Mouse (Mus musculus): ENCODE data around the gene Phldb3. TPM values are rescaled to one million over a fixed set of nuclear protein-coding genes. Genes with fewer than 3 reads are reported as not detected.

Phldb3 gene
- total RNA-seq (2021) = 1 to 10 TPM; 5.4 to 5.8 TPM
- long read RNA-seq, experiment 1, partial matches to known transcripts = 0 of 2 reads
- long read RNA-seq, experiment 1, other reads (novel, unspliced or antisense) = 1 of 2 reads
- long read RNA-seq, experiment 2 = 0 reads

- peak in 1 of 2 experiments; percentile 41 for DNase-seq
Observed at GRCm38 (mm10) chr7:24610144-24610878, at the start of gene Phldb3. Gene Phldb3, plus strand, starts transcription at chr7:24610763.

GRCm38 (mm10) chr7:24561450-24561849 is 49.1 kb upstream of the Phldb3 start:
- DNase-seq = no peak

GRCm38 (mm10) chr7:24563191-24563836 is 47.2 kb upstream of the Phldb3 start:
- DNase-seq = no peak

- DNase-seq = no peak
Observed at GRCm38 (mm10) chr7:24563837-24564206, 46.7 kb upstream of the Phldb3 start.

- peak; percentile 75 to 79 for DNase-seq
Observed at GRCm38 (mm10) chr7:24564607-24565265, 45.8 kb upstream of the Phldb3 start.

- no peak for DNase-seq
Observed at GRCm38 (mm10) chr7:24565627-24566026, 44.9 kb upstream of the Phldb3 start.

GRCm38 (mm10) chr7:24566206-24566605 is 44.4 kb upstream of the Phldb3 start:
- no peak for DNase-seq

- DNase-seq = no peak
Observed at GRCm38 (mm10) chr7:24568512-24568911, 42.1 kb upstream of the Phldb3 start.

DNA sequence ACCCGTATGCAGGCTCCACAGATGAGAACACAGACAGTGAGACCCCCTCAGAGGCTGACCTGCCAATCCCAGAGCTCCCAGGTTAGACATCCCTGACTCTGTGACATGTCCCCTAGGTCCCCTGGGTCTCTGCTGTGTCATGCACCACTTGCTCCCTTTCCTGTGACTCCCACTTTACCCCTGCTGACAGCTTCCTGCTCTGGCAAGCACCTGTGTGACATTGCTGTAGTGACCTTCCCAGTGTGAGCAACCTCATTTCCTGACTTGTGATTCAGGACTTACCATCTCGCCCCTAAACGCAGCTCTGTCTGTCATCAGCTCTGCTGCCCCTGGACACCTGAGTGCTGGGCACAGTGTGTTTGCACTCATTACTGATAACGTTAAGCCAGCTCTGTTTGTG is 39.5 kb upstream of the Phldb3 start:
- DNase-seq = no peak

DNA sequence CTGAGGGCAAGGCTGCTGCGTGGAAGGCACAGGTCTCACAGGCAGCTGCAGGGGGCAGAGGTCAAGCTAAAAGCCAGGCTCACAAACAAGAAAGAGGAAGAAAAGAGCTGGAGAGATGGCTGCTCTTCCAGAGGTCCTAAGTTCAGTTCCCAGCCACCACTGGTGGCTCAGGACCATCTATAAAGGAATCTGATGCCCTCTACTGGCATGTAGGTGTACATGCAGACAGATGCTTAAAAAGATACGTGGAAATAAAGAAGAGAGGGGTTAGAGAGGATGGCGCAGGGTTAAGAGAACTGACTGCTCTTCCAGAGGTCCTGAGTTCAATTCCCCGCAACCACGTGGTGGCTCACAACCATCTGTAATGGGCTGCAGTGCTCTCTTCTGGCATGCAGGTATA is 38.1 kb upstream of the Phldb3 start:
- no peak for DNase-seq

DNA sequence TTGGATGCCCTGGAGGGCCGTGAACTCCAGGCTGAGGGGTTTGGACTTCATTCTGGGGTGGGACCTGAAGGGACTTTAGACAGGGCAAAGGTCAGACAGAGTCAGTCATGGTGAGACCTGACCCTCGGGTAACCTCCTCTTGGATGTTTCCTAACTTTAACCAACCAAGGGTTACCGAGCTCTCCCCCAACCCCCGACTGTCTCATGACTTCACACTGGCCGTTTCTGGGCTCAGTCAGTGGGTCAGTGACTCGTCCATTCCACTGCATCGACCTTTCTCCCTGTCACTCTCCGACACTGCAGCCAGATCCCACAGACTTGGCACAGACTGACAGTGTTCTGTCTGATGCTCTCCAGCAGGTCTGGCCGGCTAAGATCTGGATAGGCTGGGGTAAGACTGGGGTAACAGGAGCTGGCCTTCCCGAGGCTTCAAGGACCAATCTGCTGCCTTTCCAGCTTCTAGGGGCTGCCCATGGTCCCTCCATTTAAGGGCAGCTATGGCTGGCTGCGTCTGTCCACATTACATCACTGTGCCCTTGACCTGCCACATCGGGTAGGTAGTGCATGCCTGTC is 36.3 kb upstream of the Phldb3 start:
- peak in 1 of 2 experiments; percentile 36 for DNase-seq

- no peak for DNase-seq
Observed at GRCm38 (mm10) chr7:24577811-24578210, 32.8 kb upstream of the Phldb3 start.

GRCm38 (mm10) chr7:24584876-24585275 is 25.7 kb upstream of the Phldb3 start:
- peak in 1 of 2 experiments; percentile 55 for DNase-seq

- DNase-seq = no peak
Observed at GRCm38 (mm10) chr7:24585995-24586394, 24.6 kb upstream of the Phldb3 start.

DNA sequence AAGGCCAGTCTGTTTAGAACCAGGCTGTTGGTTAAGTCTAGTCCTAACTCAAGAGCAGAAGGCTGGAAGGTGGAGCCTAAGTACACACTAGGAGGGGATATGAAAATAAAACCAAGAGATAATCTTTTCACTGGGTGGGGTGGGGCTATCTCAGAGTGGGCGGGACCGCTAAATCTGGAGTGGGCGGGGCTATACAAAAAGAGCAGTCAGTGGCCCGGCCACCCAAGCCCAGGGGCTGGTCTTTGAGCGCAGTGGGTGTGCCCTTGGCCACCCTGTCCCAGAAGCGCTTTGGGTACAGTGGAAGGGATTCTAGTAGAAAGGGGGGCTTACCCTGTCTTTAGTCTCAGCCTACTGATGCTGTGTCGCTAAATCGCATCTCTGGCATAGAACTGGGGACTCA is 23.7 kb upstream of the Phldb3 start:
- DNase-seq = no peak

GRCm38 (mm10) chr7:24587330-24588105 is 23.0 kb upstream of the Phldb3 start, which contains the start of the genes Ethe1 and Zfp575:
Gene Ethe1, plus strand, starts transcription at chr7:24587543.
Gene Zfp575, minus strand, starts transcription at chr7:24587641.
- peak in 1 of 2 experiments; percentile 40 for DNase-seq

DNA sequence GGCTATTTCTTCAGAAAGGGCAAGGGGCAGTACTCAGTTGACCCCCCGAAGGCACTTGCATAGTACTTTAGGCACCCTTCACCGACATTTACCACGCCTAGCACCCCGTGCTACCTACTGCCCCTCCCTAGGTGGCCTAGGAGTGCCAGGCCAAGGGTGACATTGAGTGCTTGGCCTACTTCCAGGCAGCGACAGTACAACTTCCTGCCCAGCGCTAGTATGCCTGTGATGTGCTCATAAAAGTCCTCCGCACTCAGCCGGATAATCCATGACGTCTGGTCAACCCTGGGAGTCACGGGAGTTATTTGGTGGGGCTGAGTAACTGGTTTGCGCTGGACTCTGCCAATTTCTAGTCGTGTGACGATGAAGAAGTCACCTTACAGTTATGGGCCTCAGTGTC is 22.2 kb upstream of the Phldb3 start:
- peak; percentile 73 to 78 for DNase-seq

GRCm38 (mm10) chr7:24591735-24592134 is 18.8 kb upstream of the Phldb3 start:
- DNase-seq = no peak

DNA sequence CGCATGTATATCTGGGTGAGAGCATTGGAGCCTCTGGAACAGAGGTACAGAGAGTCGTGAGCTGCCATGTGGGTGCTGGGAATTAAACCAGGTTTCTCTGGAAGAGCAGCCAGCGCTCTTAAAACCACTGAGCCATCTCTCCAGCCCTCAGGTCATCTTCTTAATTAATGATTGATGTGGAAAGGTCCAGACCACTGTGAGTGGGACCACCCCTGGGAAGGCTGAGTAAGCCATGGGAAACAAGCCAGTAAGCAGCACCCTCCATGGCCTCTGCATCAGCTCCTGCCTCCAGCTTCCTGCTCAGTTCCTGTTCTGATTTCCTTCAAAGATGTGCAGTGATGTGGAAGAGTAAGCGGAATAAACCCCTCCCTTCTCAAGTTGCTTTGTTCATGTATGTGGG is 18.4 kb upstream of the Phldb3 start:
- DNase-seq = no peak

- no peak for DNase-seq
Observed at GRCm38 (mm10) chr7:24592781-24593180, 17.8 kb upstream of the Phldb3 start.

GRCm38 (mm10) chr7:24593621-24594308 is 16.8 kb upstream of the Phldb3 start:
- DNase-seq = peak; percentile 88 to 91
